Mouse (Mus musculus): Measurements from ENCODE around the gene Lrrc74b. TPM values are rescaled to one million over a fixed set of nuclear protein-coding genes. Genes with fewer than 3 reads are reported as not detected.
A peak's percentile ranks its signal among the peaks of the same experiment; 100 is the strongest.

Lrrc74b gene
- polyA plus RNA-seq, 1 experiment from 2014 or later = 0.55 TPM

GRCm38 (mm10) chr16:17532676-17533329 lies 28.2 kb downstream of the Lrrc74b start:
- Histone ChIP-seq H3K27me3 (no peaks in the 10 kb centered on the region), H3K4me2 (replicated peaks) (0 out of 2 replicates have a peak overlapping the region, but pooled peaks have one; percentile 3), H3K4me3 (replicated peaks) (no peak overlapping the region), H3K36me3 (peaks cover 13% of the 10 kb centered on the region), H3K27ac (no peak overlapping the region), H3K4me1 (replicated peaks) (peaks cover 28% of the 10 kb centered on the region), H3K9me3 (no peaks in the 10 kb centered on the region), H3K9ac (replicated peaks) (no peak overlapping the region)
- 70% methylated on average over 14 of the region's 14 CpGs for WGBS
- ATAC-seq = no peak

- WGBS = 56% methylated on average over 4 of the region's 4 CpGs
- peaks cover 18% of the 10 kb centered on the region for H3K36me3 ChIP-seq
- no peak overlapping the region for H3K27ac ChIP-seq
- peak overlapping the region; percentile 91 for H3K4me2 ChIP-seq (replicated peaks)
- no peak overlapping the region for H3K9ac ChIP-seq (replicated peaks)
- H3K4me3 ChIP-seq (replicated peaks) = no peak overlapping the region
- H3K9me3 ChIP-seq = no peaks in the 10 kb centered on the region
- H3K27me3 ChIP-seq = no peaks in the 10 kb centered on the region
- no peak for ATAC-seq
- H3K4me1 ChIP-seq (replicated peaks) = peaks cover 28% of the 10 kb centered on the region
Observed at GRCm38 (mm10) chr16:17532271-17532670, 28.8 kb downstream of the Lrrc74b start.

DNA sequence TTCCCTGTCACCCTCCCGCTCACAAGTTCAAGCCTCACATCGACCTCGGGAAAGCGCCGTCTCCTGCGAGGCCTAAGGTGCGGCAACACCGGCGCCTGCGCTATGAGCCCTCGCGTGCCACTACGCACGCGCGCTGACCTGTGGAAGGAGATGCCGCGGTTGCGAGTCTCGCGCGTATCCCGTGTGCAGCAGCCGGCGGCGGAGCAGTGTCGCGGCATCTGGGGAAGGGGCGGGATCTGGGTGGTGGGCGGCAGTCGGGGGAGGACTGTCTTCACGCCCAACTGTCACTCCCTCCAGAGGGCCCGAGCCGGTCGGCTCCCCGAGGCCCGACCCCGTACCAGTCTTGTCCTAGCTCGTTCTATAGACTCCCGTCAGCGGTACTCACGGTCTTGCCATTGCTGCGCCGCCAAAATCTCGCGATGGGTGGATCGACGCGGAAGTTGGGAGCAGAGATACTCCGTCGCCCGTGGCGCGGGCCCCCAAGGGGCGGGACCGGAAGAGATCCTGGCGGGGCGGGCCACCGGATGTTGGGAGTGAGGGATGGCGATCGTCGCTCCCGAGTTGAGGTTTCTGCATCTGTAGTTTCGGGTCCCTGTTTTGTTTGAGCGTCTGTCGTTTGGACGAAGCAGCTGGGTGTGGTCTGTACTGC lies 30.3 kb downstream of the Lrrc74b start, which contains the start of gene Thap7:
TSS of gene Thap7 (minus strand) at position 497 of the 649 bp plus-strand sequence.
- ATAC-seq = peak; percentile 97

GRCm38 (mm10) chr16:17529981-17530586 lies 31.0 kb downstream of the Lrrc74b start:
- Histone ChIP-seq H3K9me3 (no peaks in the 10 kb centered on the region), H3K36me3 (peaks cover 40% of the 10 kb centered on the region), H3K4me3 (replicated peaks) (peak overlapping the region; percentile 63), H3K4me2 (replicated peaks) (peak overlapping the region; percentile 91), H3K27ac (peak overlapping the region; percentile 98), H3K9ac (replicated peaks) (peak overlapping the region; percentile 84), H3K27me3 (no peaks in the 10 kb centered on the region), H3K4me1 (replicated peaks) (peaks cover 28% of the 10 kb centered on the region)
- peak; percentile 13; the same call in 1 of the 2 replicates for ATAC-seq
- WGBS = 17% methylated on average over 17 of the region's 17 CpGs

More for the DNA sequence above, 30.3 kb downstream of the Lrrc74b start, which contains the start of gene Thap7:
- H3K27ac ChIP-seq = peak within 1 kb of the TSS; percentile 98
- peaks cover 28% of the 10 kb centered on the region for H3K4me1 ChIP-seq (replicated peaks)
- peak within 1 kb of the TSS; percentile 91 for H3K4me2 ChIP-seq (replicated peaks)
- H3K27me3 ChIP-seq = no peaks in the 10 kb centered on the region
- H3K9me3 ChIP-seq = no peaks in the 10 kb centered on the region
- peak within 1 kb of the TSS; percentile 84 for H3K9ac ChIP-seq (replicated peaks)
- H3K4me3 ChIP-seq (replicated peaks) = peak within 1 kb of the TSS; percentile 63
- H3K36me3 ChIP-seq = peaks cover 33% of the 10 kb centered on the region
- WGBS = under 1% methylated on average over 67 of the region's 67 CpGs

GRCm38 (mm10) chr16:17528276-17528675 lies 32.8 kb downstream of the Lrrc74b start:
- no peak for ATAC-seq
- H3K27ac ChIP-seq = no peak overlapping the region
- 86% methylated on average over 13 of the region's 13 CpGs for WGBS
- peaks cover 56% of the 10 kb centered on the region for H3K36me3 ChIP-seq
- no peaks in the 10 kb centered on the region for H3K27me3 ChIP-seq
- no peaks in the 10 kb centered on the region for H3K9me3 ChIP-seq
- H3K4me1 ChIP-seq (replicated peaks) = peaks cover 28% of the 10 kb centered on the region
- no peak overlapping the region for H3K4me2 ChIP-seq (replicated peaks)
- H3K9ac ChIP-seq (replicated peaks) = no peak overlapping the region
- H3K4me3 ChIP-seq (replicated peaks) = no peak overlapping the region

DNA sequence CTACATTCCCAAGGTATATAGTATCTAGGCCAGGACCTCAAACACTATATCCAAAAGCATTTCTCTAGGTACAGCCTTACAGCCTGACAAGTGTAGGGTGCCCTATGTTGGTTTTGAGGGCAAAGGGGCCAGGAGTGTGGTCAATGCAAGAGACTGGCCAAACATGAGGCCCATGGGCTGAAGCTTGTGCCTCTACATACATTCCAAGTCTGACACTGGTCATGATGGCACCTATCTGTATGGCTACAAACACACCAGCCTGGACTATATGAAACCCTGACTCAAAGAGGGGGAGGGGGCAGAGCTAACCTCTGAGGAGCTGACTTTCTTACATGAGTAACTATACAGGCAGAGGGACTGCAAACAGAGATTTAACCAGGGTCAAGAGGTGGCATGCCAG lies 33.4 kb downstream of the Lrrc74b start:
- no peak overlapping the region for H3K9ac ChIP-seq (replicated peaks)
- H3K36me3 ChIP-seq = peaks cover 63% of the 10 kb centered on the region
- H3K4me1 ChIP-seq (replicated peaks) = peaks cover 27% of the 10 kb centered on the region

DNA sequence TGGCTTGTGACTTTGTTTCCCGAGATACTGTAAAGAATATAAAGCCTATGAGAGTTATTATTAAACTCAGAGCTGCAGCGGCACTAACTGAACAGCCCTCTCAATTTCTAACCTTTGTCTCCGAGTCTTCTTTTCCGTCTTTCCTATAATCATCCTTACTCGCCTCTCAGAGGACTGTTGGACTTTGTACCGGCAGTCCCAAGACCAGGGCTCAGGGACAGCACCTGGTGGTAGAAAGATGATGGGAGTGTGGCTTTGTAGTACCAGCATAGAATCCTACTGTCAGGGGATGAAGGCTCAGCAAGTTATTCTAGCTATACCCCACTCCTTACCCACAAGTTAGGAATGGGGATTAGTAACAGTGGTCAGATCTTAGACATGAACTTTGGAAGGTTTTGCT lies 34.8 kb downstream of the Lrrc74b start:
- H3K36me3 ChIP-seq = peaks cover 77% of the 10 kb centered on the region

More for the DNA sequence above, 33.4 kb downstream of the Lrrc74b start:
- Histone ChIP-seq H3K27ac (no peak overlapping the region), H3K4me2 (replicated peaks) (no peak overlapping the region), H3K9me3 (no peaks in the 10 kb centered on the region), H3K4me3 (replicated peaks) (no peak overlapping the region), H3K27me3 (no peaks in the 10 kb centered on the region)
- no peak for ATAC-seq

GRCm38 (mm10) chr16:17525524-17525923 lies 35.5 kb downstream of the Lrrc74b start:
- Histone ChIP-seq H3K27me3 (no peaks in the 10 kb centered on the region), H3K4me1 (replicated peaks) (peaks cover 13% of the 10 kb centered on the region), H3K9ac (replicated peaks) (no peak overlapping the region), H3K27ac (no peak overlapping the region), H3K36me3 (peaks cover 84% of the 10 kb centered on the region), H3K4me3 (replicated peaks) (no peak overlapping the region), H3K4me2 (replicated peaks) (no peak overlapping the region), H3K9me3 (no peaks in the 10 kb centered on the region)
- ATAC-seq = no peak
- WGBS = 89% methylated on average over 3 of the region's 3 CpGs

More for the DNA sequence above, 34.8 kb downstream of the Lrrc74b start:
- no peaks in the 10 kb centered on the region for H3K27me3 ChIP-seq
- ATAC-seq = no peak
- H3K9ac ChIP-seq (replicated peaks) = no peak overlapping the region
- H3K4me1 ChIP-seq (replicated peaks) = peaks cover 13% of the 10 kb centered on the region
- H3K4me2 ChIP-seq (replicated peaks) = no peak overlapping the region
- no peak overlapping the region for H3K27ac ChIP-seq
- WGBS = 94% methylated on average over 6 of the region's 6 CpGs
- H3K9me3 ChIP-seq = no peaks in the 10 kb centered on the region
- H3K4me3 ChIP-seq (replicated peaks) = no peak overlapping the region

DNA sequence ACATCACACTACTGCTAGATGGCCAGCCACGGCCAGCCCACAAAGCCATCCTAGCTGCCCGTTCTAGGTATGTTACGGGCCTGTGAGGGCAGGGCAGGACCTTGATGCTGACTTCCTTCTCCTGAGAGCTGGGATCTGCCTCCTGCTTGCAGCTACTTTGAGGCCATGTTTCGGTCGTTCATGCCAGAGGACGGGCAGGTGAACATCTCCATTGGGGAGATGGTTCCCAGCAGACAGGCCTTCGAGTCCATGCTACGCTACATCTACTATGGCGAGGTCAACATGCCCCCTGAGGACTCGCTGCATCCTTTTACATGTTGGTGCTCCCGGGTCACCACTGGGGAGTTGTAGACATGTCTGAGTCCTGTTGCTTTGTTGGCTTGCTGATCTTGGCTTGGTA lies 36.9 kb downstream of the Lrrc74b start:
- Histone ChIP-seq H3K4me2 (replicated peaks) (no peak overlapping the region), H3K27ac (no peak overlapping the region), H3K27me3 (no peaks in the 10 kb centered on the region), H3K4me1 (replicated peaks) (peaks cover 3% of the 10 kb centered on the region; the same call in 1 of the 2 replicates), H3K9ac (replicated peaks) (no peak overlapping the region), H3K36me3 (peaks cover 97% of the 10 kb centered on the region), H3K4me3 (replicated peaks) (no peak overlapping the region), H3K9me3 (no peaks in the 10 kb centered on the region)
- WGBS = 94% methylated on average over 11 of the region's 11 CpGs
- ATAC-seq = no peak

DNA sequence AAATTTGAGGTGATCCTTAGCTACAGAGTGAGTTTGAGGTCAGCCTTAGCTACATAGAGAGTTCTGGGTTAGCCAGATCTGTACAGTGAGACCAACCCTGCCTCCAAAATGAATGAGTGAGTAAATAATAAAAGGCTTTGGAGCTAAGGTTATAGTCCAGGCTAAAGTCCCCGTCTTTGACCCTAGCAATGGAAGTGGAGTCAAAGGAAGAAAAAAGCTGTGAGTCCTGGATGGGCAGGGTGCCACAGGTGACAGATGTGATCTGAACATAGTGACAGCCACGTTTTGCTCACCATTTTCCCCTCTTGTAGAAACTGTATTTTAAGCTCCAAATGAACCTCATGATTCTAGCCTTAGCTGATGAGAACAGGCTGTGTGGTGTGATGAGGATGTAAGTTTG lies 42.1 kb downstream of the Lrrc74b start:
- Histone ChIP-seq H3K27me3 (no peaks in the 10 kb centered on the region), H3K27ac (no peak overlapping the region), H3K4me1 (replicated peaks) (no peaks in the 10 kb centered on the region), H3K9me3 (no peaks in the 10 kb centered on the region), H3K36me3 (peaks cover 98% of the 10 kb centered on the region), H3K4me3 (replicated peaks) (no peak overlapping the region), H3K9ac (replicated peaks) (no peak overlapping the region), H3K4me2 (replicated peaks) (no peak overlapping the region)
- WGBS = 97% methylated on average over 2 of the region's 2 CpGs
- ATAC-seq = no peak

DNA sequence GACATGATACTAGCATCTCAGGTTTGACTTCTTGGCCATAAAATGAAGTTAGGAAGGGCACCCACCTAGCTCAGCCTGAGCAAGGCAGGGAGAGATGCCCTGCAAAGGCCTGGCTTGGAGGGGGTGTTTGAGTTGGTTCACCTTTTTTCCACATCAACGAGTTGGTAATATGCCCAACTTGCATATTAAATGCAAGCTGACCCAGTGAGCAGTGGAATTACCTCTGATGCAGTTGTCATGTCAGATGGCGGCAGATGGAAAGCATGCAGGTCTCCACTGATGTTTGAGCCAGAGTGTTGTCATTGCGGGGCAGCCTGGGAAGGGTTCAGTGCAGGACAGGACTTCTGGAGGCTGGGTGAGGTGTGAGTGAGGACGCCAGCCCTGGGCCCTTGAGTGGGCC lies 49.6 kb downstream of the Lrrc74b start:
- Histone ChIP-seq H3K27me3 (no peaks in the 10 kb centered on the region), H3K27ac (no peak overlapping the region), H3K9me3 (no peaks in the 10 kb centered on the region), H3K4me3 (replicated peaks) (no peak overlapping the region), H3K4me1 (replicated peaks) (peaks cover 23% of the 10 kb centered on the region), H3K36me3 (peaks cover 53% of the 10 kb centered on the region), H3K4me2 (replicated peaks) (no peak overlapping the region), H3K9ac (replicated peaks) (no peak overlapping the region)
- 90% methylated on average over 4 of the region's 4 CpGs for WGBS
- ATAC-seq = no peak

- WGBS = 88% methylated on average over 2 of the region's 2 CpGs
- H3K9me3 ChIP-seq = no peaks in the 10 kb centered on the region
- H3K4me3 ChIP-seq (replicated peaks) = no peak overlapping the region
- no peak overlapping the region for H3K9ac ChIP-seq (replicated peaks)
- H3K36me3 ChIP-seq = peaks cover 46% of the 10 kb centered on the region
- H3K4me1 ChIP-seq (replicated peaks) = peaks cover 23% of the 10 kb centered on the region
- H3K4me2 ChIP-seq (replicated peaks) = no peak overlapping the region
- no peak overlapping the region for H3K27ac ChIP-seq
- ATAC-seq = no peak
- no peaks in the 10 kb centered on the region for H3K27me3 ChIP-seq
Observed at GRCm38 (mm10) chr16:17510686-17511085, 50.4 kb downstream of the Lrrc74b start.

Data from midbrain, embryonic 13.5 days (tissue).